Mouse (Mus musculus): Measurements from ENCODE around the gene Add3. TPM values are rescaled to one million over a fixed set of nuclear protein-coding genes. Genes with fewer than 3 reads are reported as not detected.

The Add3 gene
- polyA plus RNA-seq (2015; fragmentation: Nextera tagmentation; extraction: Ambion mirVana), result 41.5 and 42.7 TPM in 2 replicates

GRCm38 (mm10) chr19:53140044-53140803 lies at the start of gene Add3:
TSS of gene Add3 (plus strand) at chr19:53140443.
- DNase-seq (ENCODE audit: low spot score), result peak; percentile 34

- no peak for DNase-seq (ENCODE audit: low spot score)
These were observed 49.6 kb upstream of the Add3 start for GRCm38 (mm10) chr19:53090677-53091076.

GRCm38 (mm10) chr19:53092251-53092650 lies 48.0 kb upstream of the Add3 start:
- no peak for DNase-seq (ENCODE audit: low spot score)

- no peak for DNase-seq (ENCODE audit: low spot score)
These were observed 46.9 kb upstream of the Add3 start for GRCm38 (mm10) chr19:53093294-53093693.

- DNase-seq (ENCODE audit: low spot score), result no peak
These were observed 45.6 kb upstream of the Add3 start for GRCm38 (mm10) chr19:53094684-53095083.

- DNase-seq (ENCODE audit: low spot score), result no peak
These were observed 38.6 kb upstream of the Add3 start for GRCm38 (mm10) chr19:53101374-53102300.

GRCm38 (mm10) chr19:53105374-53106090 lies 34.7 kb upstream of the Add3 start:
- no peak for DNase-seq (ENCODE audit: low spot score)

- DNase-seq (ENCODE audit: low spot score), result peak; percentile 10
These were observed 33.3 kb upstream of the Add3 start for GRCm38 (mm10) chr19:53106952-53107351.

GRCm38 (mm10) chr19:53107361-53108247 lies 32.6 kb upstream of the Add3 start:
- no peak for DNase-seq (ENCODE audit: low spot score)

- no peak for DNase-seq (ENCODE audit: low spot score)
These were observed 28.1 kb upstream of the Add3 start for GRCm38 (mm10) chr19:53111996-53112590.

- DNase-seq (ENCODE audit: low spot score), result peak; percentile 5
These were observed 20.9 kb upstream of the Add3 start for GRCm38 (mm10) chr19:53119255-53119795.

GRCm38 (mm10) chr19:53120483-53120882 lies 19.8 kb upstream of the Add3 start:
- no peak for DNase-seq (ENCODE audit: low spot score)

GRCm38 (mm10) chr19:53122641-53123241 lies 17.5 kb upstream of the Add3 start:
- DNase-seq (ENCODE audit: low spot score), result no peak

- no peak for DNase-seq (ENCODE audit: low spot score)
These were observed 16.9 kb upstream of the Add3 start for GRCm38 (mm10) chr19:53123301-53123700.

- no peak for DNase-seq (ENCODE audit: low spot score)
These were observed 14.6 kb upstream of the Add3 start for GRCm38 (mm10) chr19:53125679-53126078.

- DNase-seq (ENCODE audit: low spot score), result no peak
These were observed 13.7 kb upstream of the Add3 start for GRCm38 (mm10) chr19:53126546-53126945.

GRCm38 (mm10) chr19:53127320-53128291 lies 12.6 kb upstream of the Add3 start:
- DNase-seq (ENCODE audit: low spot score), result no peak

Measured in thymus, postnatal 0 days (tissue).